Mouse (Mus musculus): ENCODE results near the gene Pde7b.

DNA sequence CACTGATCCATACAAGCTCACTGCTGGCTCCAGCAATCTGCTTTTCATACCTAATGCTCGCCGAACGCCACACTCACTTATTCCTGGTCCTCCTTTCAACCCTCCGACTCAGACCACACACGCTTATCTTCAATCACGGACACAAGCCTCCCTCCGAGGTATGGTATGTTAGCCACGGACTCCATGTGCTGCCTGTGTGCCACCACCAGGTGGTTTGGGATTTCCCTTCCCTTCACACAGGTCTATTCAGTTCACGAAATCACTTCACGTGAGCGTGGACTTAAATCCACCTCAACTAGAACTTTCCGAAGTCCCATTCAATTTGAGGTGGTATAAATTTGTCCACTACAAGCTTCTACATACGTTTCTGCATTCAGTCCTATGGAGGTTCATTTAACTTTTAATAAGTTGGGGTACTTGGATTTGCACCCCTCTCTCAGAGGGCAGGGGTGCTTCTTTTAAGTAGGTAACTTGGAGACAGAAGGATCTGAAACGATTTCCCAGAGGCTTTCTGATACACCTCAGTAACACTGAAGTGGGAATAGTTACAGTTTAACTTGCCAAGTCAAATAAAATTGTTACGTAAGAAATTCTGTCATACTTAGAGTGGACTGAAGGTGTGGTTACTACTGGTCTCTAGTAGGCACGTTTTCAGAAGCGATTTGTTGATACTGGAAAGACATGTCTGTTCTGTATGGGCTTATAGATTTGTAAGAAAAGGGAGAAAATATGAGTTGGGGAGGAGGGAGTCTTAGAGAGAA lies 221.4 kb downstream of the Pde7b start:
- TF ChIP-seq POLR2A (IDR thresholded peaks at IDR 0.05; ENCODE audit: borderline replicate concordance, low read depth, low read length) (no peak), CTCF (IDR thresholded peaks at IDR 0.05; ENCODE audit: low read depth, low read length) (no peak)
